Mouse (Mus musculus) layer of hippocampus, adult 9-11 months (tissue): ENCODE data around the gene Pde10a.

Source experiments
- DNase-seq: peaks from one replicate; pipeline ENCODE4 v3.0.0; 2022

The Pde10a gene

DNA sequence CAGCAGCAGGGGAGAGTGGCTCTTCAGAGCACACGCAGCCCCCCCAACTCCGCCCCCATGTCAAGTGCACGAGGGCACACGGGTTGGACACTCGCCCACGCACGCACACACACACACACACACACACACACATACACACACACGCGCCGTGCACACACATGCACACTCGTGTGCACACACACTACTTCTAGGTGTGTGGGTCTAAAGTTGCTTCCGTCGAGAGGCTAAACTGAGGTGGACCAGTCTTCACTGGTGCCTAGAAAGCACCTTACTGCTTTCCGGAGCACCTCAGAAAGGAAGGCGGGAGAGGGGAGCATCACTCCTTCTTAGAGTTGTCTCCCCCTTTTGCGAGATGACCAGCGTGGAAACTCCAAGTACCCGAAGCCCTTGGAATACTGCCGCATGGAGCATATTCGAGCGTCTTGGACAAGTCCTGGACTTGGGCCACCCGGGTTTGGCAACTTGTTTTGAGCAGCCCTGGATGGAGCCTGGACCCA lies at the start of gene Pde10a:
TSS of gene Pde10a (plus strand) at position 148 of the 497 bp plus-strand sequence.
- no peak for DNase-seq

DNA sequence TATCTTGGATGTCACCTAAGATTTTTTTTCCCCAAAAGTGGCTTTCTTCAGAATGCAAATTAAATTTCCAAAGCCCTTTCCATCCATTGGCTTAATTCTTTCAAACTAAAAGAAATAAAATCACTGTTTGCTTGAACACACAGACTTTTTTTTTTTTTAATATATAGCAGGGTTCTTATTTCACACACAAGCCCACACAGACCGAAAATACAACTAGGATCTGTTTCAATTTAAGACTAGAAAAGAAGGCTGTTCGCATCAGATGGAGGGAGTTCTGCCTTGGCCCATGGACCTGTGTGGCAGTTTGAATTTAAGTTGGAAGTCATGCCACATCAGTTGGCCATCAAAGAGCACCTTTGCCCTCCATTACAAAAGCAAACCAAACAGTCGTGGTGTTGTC lies 46.6 kb upstream of the Pde10a start:
- no peak for DNase-seq

DNA sequence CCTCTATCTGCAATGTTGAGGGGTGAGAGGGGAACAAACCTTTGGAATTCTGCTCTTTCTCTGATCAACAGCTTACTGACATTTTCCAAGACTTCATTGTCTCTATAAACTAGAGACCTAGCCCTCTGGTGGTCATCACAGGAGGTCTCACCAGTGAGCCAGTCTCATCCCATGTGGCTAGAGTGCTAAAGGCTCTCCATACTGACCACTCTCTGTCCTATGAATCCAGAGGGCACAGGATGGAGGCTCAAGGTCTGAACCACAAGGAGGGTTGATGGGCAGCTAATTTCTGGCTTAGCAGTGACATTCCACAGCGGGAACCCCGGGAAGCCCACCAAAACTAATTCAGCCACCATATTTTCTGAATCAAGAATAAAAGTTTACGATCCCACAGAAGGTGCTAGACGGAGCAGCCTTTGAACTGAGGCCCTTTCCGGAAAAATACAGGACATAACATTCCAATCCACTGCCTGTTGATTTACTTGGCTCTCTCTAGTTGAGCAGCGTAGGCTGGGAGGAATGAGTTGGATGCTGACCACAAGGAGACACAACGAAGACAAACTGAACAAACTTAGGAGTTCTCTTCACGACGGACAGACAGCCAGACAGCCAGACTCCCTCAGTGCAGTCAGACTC lies 45.6 kb upstream of the Pde10a start:
- no peak for DNase-seq

DNA sequence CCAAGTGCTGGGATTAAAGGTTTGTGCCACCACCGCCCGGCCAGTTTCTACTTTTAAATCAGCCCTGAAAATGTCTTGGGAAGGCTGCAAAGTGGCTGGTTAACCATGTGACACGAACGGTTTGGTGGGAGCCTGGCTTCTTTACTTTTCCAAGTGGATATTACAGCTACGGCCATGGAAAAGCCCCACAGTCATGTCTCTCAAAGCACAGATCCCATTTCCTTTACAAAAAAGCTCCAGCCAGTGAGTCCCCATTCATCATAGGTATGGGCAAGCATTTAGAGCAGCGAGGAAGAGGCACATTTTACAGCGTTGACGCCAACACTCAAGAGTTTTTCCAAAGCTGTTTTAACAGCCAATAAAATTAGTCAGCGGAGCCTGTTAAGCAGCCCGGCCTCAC lies 43.4 kb upstream of the Pde10a start:
- DNase-seq: no peak

DNA sequence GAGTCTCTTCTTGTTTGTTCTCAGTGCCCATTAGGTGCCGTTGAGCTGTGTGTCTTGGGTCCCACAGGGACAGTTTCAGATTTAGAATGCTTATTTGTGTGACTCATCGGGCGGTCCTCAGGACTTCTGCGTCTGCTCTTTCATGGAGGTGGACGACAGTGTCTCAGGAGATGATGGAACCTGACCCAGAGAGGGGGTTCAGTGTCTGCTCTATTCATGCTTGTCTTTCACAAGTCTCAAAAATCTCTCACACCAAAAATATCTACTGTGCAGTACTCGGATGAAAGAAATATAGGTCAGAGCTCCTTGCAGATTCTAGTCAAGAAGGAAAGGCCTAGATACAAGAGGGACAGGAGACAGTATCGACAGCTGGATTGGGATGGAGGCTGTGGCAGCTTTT lies 42.3 kb upstream of the Pde10a start:
- DNase-seq: no peak

DNA sequence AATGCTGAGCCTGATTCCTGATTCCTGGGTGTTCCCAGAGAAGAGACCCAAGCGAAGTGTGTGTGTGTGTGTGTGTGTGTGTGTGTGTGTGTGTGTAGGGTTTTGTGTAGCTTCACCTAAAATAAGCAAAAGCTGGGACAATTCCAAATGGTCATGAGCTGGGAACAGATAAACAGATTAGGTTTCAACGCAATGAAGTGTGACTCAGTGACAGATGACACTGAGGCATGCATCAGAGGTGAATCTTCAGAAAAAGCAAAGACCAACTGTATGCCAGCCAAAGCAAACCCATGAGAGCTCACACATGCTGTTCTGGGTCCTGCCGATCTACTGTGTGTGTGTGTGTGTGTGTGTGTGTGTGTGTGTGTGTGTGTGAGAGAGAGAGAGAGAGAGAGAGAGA lies 40.9 kb upstream of the Pde10a start:
- DNase-seq: no peak

DNA sequence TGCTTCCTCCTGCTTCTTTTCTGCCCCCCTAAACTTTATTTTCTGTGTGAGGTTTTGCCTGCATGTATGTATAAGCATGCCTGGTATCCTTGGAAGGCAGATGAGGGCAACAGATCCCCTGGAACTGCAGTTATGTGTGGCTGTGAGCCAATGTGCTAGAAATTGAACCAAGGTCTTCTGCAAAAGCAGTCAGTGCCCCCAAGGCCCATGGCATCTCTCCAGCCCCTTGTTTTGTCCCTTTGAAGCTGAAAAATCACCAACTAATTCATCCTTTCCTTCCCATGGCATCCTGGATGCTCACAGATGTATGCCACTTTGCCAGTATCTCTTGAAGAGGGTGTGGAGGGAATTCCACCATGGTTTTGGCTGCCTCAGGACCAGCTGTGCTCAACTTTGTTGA lies 40.0 kb upstream of the Pde10a start:
- DNase-seq: no peak

DNA sequence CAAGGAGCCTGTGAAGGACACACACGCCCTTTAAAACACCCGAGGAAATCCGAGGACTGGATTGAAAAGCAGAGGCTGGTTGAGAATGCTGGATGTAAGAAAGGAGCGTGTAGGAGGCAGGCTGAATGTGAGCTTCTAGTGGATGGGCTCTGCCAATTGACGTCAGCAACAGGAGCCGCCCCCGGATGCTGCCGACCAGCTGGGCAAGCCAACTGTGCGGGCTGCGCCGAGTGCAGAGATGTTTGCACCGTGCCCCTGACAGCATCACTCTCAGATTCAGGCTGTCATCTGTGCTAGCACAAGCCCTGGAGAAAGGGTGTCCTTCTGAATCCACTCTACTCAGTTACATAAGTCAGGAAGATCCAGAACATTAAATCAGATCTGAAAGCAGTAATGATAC lies 37.3 kb upstream of the Pde10a start:
- peak; percentile 97 for DNase-seq

DNA sequence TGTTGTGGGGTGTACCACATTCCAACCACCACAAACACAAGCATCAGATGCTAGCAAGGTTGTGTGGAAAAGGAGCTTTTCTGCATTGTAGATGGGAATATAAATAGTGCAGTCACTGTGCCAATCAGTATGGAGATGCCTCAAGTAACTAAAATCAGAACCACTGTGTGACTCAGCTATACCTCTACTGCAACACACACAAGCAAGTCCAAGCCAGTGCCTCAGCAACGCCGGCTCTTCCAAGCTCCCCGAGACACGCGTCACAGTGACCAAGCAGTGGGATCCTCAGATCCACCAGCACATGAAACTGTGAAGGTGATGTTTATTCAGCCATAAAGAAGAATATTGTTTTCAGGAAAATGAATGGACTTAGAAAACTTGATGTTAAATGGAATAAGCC lies 34.2 kb upstream of the Pde10a start:
- DNase-seq: no peak

DNA sequence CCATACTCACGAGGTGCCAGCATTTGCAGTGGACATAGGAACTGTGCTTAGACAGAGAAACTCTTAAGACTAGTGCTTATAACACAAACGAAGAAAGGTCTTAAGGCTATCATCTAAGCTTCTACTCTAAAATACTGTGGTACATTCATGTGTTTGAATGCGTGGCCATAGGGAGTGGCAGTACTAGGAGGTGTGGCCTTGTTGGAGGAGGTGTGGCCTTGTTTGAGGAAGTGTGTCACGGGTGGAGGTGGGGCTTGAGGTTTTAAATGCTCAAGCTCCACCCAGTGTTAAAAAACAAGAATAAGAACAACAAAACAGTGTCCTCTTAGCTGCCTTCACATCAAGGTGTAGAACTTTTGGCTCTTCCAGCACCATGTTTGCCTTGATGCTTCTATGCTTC lies 31.7 kb upstream of the Pde10a start:
- DNase-seq: no peak

DNA sequence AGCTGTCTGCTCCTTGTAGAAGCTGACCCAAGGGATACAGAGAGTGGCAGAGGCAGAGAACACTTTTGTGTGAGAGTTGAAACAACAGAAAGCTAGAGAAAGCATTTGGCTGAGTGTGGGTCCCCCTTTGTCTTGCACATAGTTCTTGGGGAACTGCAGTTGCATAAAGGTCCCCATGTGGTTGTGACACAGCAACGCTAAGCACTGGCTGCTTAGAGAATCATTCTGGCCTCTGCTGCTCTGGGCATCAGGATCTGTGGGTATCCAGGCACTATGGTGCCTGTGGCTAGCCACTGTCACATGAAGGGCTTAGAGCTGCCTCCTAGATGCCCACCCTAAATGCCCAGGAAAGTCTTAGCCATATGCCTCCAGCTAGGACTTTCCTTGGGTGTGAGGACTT lies 27.0 kb upstream of the Pde10a start:
- DNase-seq: no peak

DNA sequence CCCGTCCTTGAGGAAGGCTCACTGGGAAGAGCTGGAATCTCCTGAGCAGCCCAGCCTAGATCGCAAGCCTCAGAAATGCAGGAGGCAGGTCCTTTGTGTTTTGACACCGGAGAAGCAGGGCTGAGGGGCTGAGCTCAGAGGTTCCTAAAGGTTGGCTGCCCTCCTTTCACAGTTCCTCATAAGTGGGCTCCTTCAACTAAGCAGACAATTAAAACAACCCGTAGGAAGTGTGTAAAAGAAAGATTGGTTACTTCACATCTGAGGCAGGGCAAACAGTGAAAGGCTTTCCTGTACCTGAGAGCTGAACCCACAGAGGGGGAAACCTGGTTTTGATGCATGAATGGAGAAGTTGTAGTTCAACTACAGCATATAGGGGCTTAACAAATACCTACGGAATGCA lies 26.5 kb upstream of the Pde10a start:
- DNase-seq: no peak

DNA sequence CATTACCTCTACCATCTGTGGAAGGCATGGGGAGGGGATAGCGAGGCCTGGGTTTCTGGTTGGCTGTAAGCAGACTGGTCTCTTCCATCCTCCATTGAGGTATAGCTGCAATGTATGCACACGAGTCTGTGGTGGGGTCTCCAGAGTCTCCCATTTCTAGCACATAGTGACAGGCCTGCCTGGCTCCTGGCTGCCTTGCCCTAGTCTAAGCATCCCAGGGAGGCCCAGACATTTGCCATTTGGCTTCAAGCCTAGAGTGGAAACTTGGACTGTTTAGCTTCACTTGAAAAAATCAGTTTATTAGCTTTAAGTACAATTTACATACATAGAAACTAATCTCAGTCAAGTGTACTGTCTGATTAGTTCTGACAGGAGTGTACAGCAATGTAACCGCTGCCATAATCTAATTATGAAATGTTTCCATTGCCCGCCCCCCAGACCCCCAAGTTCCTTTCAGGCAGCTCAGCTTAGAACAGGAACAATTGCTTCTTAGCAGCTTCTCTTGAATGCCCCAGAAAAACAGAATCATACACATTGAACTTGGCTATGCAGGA lies 25.5 kb upstream of the Pde10a start:
- no peak for DNase-seq

DNA sequence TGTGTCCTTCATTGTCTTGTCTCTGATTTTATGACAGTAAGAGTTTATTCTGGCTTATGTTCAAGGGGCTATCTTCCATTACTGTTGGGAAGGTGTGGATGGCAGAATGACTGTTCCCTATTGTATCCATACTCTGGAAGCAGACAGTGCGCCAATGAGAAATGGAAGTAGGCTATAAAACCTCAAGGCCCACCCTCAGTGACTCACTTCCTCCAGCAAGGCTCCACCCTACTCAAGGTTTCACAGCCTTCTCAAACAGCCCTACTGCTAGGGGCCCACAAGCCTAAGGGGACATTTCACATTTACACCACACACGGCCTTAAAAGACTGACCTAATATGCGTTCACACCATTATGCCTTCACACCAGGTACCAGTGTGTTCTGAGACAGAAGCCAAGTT lies 20.8 kb upstream of the Pde10a start:
- DNase-seq: no peak

DNA sequence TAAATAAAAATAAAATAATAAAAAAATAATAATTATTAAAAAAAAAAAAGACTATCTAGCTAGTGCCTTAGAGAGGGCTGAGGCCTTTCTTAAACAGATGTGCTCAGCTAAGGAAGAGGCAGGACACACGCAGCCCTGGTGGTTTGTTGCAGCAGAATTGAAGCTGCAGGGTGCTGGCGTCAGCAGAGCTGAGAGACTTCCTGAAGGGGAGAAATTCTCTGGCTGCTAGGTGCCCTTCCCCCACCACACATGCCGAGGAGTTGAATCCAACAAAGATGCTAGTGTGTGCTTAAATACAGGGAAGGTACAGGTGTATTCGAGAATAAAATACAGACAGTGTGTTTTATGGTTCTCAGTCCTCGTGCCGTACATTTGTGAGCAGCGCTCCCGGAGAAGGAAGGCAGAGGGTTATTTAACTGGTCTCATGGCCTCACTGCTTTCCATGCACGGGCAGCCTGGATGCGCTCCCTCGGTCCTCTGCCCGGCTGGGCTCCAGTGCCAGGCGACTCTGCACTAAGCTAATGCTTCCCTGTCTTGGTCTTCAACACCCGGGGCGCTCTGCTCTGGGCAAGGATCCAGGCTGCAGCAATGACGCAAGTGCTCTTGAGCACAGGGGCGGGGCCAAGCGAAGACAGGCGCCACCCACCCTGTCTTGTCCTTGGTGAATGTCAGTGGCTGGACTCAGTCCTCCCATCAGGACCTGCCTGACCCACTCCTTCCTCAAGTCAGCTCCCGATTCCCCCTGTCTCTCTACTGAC lies 19.3 kb upstream of the Pde10a start:
- peak; percentile 92 for DNase-seq

DNA sequence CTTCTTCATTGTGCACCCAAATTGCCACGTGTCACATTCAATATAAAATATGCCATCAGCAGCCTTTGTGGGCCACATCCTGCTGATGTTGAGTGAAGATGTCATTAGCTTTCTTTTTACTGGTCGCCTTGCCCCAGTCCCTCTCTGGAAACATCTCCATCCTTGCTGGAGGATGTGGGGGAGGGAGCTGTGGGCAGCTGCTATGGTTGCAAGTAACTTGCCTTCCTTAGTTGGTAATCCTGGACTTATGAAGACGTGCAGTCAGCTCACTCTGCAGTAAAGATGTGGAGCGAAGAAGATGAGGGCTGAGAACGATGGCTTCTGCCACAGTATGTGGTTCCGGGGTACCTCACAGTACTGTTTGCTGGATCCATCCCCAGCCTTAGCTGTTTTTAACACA lies 18.4 kb upstream of the Pde10a start:
- no peak for DNase-seq

DNA sequence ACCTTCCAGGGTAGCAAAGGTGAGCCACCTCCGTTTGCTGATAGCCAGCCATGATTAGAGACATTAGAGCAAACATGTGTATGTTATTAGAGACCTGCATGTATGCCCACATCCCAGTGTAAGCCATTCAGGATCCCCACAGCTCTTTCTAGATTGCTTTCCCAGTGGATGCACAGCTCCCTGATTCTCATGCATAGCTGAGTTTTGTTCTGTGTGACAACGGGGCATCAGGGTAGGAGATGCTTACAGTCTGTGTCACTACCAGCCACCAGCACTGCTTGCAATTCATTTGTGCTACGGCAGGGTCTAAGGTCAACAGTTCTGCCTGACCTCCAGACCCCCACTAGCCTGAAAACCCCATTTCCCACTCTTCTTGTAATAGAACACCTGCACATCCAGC lies 17.5 kb upstream of the Pde10a start:
- DNase-seq: no peak

DNA sequence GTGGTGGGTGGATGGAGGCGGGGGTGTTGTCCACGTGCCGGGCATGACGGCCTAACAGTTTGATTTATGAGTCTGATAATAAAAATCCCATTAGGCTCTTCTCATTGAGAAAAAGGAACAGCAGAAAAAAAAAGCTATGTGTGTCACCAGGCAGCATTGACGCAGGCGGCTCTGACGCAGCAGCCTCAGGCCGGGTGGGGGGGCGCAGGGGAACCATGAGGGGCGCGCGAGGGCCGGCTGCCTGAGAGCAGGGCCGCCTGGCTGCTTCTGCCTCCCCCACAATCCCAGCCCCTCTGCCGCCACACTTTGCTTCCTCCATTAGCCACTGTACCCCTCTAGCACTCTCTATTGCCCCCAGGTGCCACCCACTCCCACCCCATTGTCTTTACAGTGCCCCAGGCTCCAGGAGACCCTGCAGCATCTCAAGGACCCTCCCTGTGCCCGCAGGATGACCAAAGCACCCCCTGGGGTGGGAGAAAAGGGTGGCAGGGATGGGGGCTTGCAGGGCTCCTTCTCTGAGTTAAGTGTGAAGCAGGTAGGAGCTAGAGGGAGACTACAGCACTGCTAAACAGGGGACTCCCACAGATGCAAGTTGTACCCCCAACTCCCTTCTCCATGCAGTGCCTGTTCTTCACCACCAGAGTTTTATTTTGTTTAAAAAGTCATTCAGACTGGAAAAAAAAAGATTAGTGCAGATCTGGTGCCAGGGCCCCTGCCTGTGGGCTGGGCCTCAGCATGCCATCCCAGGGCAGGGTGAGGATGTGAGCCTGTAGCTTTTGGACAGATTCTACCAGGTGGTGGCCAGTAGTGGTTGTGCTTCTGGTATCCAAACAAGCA lies 16.6 kb upstream of the Pde10a start:
- peak; percentile 73 for DNase-seq

DNA sequence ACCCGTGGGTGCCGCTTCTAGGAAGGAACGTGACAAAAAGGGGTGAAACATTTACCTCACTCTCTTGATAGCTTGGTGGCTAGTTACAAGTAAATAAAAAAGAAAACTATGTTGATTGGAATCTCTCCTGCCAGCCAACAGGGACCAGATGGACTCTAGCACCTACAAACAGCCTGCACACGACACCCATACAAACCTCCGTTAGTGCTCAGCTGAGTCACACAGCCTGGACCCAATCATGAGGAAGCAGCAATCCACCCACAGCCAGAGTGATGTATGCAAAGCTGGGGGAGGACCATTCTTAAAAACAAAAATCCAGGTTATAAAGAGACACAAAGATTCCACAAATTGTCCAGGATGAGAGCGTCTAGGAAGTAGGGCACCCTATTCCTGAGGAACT lies 9.2 kb upstream of the Pde10a start:
- peak; percentile 81 for DNase-seq

DNA sequence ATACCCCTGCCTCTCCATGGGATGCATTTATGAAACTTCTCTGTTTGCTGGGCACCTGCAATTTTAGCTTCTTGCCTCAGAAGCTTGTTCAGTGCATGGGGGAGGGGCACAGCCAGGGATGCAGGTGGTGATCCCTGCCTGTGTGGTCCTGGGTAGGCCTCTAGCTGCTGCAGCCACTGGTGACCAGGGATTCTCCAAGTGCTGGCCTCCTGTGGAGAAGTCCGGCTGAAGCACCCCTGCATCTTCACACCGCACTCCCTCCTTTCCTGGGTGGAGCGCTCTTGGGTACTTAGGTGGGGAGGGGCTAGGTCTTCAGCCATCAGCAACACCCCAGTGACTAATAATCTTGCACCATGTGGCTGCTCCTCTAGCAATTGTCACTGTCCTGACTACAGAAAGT lies 1.2 kb upstream of the Pde10a start:
- no peak for DNase-seq

DNA sequence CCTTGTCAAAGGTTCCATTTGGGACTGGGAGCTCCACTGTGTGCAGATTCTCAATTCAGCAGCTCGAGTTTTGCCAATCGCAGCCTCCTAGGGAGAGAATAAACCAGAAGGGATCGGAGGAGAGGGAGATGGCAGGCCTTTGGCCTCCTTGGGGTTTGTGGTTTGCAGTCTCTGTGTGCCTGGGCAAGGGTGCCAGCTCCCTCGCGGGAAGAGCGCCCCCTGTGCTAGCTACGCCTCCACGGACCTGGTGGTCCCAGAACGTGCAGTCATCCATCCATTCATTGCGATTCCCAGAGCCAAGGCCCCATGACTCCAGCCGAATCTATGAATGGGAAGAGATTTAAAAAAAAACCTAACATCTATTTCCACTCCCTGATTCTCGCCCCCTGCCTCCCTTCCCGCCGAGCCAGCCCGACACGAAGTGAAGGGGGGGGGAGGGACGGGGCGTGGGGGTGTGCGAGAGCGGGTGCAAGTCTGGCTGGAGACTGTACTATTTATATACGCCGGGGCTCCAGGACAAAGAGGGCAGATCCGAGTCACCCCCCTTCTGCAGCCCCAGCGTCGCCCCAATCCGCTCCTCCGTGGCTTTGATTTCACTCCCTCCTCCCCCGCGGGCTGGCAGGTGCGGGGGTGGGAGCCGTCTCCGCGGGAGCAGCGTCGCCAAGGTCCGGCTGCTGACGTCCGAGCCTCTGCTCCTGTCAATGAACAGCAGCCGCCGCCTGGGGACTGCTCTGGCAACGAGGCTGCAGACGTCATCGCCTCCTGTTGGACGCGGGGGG lies 596 bp upstream of the Pde10a start:
- DNase-seq: peak; percentile 91

DNA sequence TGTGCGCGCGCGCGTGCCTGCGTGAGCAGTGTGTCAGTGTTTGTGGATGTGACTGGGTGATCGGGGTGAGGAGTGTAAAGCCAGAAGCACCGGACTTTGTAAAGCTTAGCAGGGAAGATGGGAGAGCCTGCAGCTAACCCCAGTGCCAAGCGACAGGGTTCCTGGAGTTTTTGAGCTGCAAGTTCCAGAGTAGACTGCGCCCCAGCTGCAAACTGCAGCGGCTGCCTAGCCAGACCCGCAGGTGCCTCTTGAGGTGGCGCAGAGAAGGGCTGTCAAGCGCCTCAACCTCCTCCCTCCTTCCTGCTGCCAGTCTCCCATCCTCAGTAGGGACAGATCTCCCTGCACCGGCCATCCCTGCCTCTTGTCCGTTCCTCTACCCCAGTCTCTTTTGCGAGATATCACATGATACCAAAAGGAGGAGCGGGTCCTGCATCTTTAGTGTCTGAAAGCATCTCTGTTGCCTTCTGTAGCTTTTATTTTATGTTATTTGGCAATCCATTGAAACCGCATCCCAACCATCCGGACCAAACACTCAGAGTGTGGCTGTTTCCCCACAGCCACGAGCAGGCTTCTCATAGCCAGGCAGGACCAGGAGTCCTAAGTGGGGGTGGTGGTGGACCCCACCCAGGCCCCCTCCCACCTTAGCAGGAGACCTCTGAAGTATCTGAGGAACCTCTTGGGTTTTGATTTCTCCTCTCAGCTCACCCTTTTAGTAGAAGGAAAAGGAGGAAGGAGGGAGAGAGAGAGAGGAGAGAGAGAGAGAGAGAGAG lies 984 bp downstream of the Pde10a start:
- no peak for DNase-seq
